Mouse (Mus musculus): Measurements from ENCODE around the gene Arhgef33. TPM values are rescaled to one million over a fixed set of nuclear protein-coding genes. Genes with fewer than 3 reads are reported as not detected.

Gene Arhgef33
- total RNA-seq, 1 experiment, result 0.98 TPM

GRCm38 (mm10) chr17:80325456-80325855, 18.2 kb downstream of the Arhgef33 start:
- in situ Hi-C loops (cut with MboI; ENCODE audit: low sequenced_read_pairs in 2 of 2, unreplicated experiment in 2 of 2), result no loop called here
- no peak for DNase-seq (ENCODE audit: low read depth, low spot score)
- no peak for TF ChIP-seq HCFC1 (IDR thresholded peaks at IDR 0.05; ENCODE audit: borderline replicate concordance, insufficient read depth, low read length)
- TF ChIP-seq MAFK (IDR thresholded peaks at IDR 0.05; ENCODE audit: insufficient read depth, low read depth, low read length), result no peak
- no peak for TF ChIP-seq CHD2 (IDR thresholded peaks at IDR 0.05; ENCODE audit: low read depth, low read length)
- TF ChIP-seq ZNF384 (IDR thresholded peaks at IDR 0.05; ENCODE audit: low read depth, low read length), result no peak
- no peak for TF ChIP-seq ZC3H11A (IDR thresholded peaks at IDR 0.05; ENCODE audit: borderline replicate concordance, low read depth, low read length)

GRCm38 (mm10) chr17:80326431-80326830, 19.2 kb downstream of the Arhgef33 start:
- no peak overlapping the region for H3K4me3 ChIP-seq (ENCODE audit: insufficient read depth in 1 of 2, low read depth in 1 of 2, low read length in 2 of 2, poor library complexity in 1 of 2, severe bottlenecking in 1 of 2)
- no peaks in the 10 kb centered on the region for H3K36me3 ChIP-seq (ENCODE audit: control insufficient read depth, insufficient read depth, low read length, poor library complexity, severe bottlenecking)
- TF ChIP-seq HCFC1 (IDR thresholded peaks at IDR 0.05; ENCODE audit: borderline replicate concordance, insufficient read depth, low read length) (no peak), ZNF384 (IDR thresholded peaks at IDR 0.05; ENCODE audit: low read depth, low read length) (no peak), CHD2 (IDR thresholded peaks at IDR 0.05; ENCODE audit: low read depth, low read length) (no peak), ZC3H11A (IDR thresholded peaks at IDR 0.05; ENCODE audit: borderline replicate concordance, low read depth, low read length) (no peak), MAFK (IDR thresholded peaks at IDR 0.05; ENCODE audit: insufficient read depth, low read depth, low read length) (no peak)
- no peak for DNase-seq (ENCODE audit: low read depth, low spot score)
- no peaks in the 10 kb centered on the region for H3K4me1 ChIP-seq (ENCODE audit: control insufficient read depth in 2 of 2, insufficient read depth in 2 of 2, low read length in 2 of 2, poor library complexity in 1 of 2)
- no peak overlapping the region for H3K9ac ChIP-seq (ENCODE audit: insufficient read depth, low read depth, low read length, poor library complexity, severe bottlenecking)
- H3K9me3 ChIP-seq (ENCODE audit: control insufficient read depth, insufficient read depth, low read depth, low read length), result no peaks in the 10 kb centered on the region
- in situ Hi-C loops (cut with MboI; ENCODE audit: low sequenced_read_pairs in 2 of 2, unreplicated experiment in 2 of 2), result no loop called here
- no peak overlapping the region for H3K27ac ChIP-seq (ENCODE audit: insufficient read depth, low read depth, low read length, poor library complexity, severe bottlenecking)

More at GRCm38 (mm10) chr17:80325456-80325855, 18.2 kb downstream of the Arhgef33 start:
- H3K36me3 ChIP-seq (ENCODE audit: control insufficient read depth, insufficient read depth, low read length, poor library complexity, severe bottlenecking), result no peaks in the 10 kb centered on the region
- H3K9me3 ChIP-seq (ENCODE audit: control insufficient read depth, insufficient read depth, low read depth, low read length), result no peaks in the 10 kb centered on the region
- no peak overlapping the region for H3K27ac ChIP-seq (ENCODE audit: insufficient read depth, low read depth, low read length, poor library complexity, severe bottlenecking)
- H3K4me3 ChIP-seq (ENCODE audit: insufficient read depth in 1 of 2, low read depth in 1 of 2, low read length in 2 of 2, poor library complexity in 1 of 2, severe bottlenecking in 1 of 2), result no peak overlapping the region
- no peak overlapping the region for H3K9ac ChIP-seq (ENCODE audit: insufficient read depth, low read depth, low read length, poor library complexity, severe bottlenecking)
- no peaks in the 10 kb centered on the region for H3K4me1 ChIP-seq (ENCODE audit: control insufficient read depth in 2 of 2, insufficient read depth in 2 of 2, low read length in 2 of 2, poor library complexity in 1 of 2)

GRCm38 (mm10) chr17:80332386-80332785, 25.2 kb downstream of the Arhgef33 start:
- TF ChIP-seq HCFC1 (IDR thresholded peaks at IDR 0.05; ENCODE audit: borderline replicate concordance, insufficient read depth, low read length), result no peak
- H3K4me3 ChIP-seq (ENCODE audit: insufficient read depth in 1 of 2, low read depth in 1 of 2, low read length in 2 of 2, poor library complexity in 1 of 2, severe bottlenecking in 1 of 2), result no peak overlapping the region
- no peak for DNase-seq (ENCODE audit: low read depth, low spot score)
- no peaks in the 10 kb centered on the region for H3K36me3 ChIP-seq (ENCODE audit: control insufficient read depth, insufficient read depth, low read length, poor library complexity, severe bottlenecking)
- in situ Hi-C loops (cut with MboI; ENCODE audit: low sequenced_read_pairs in 2 of 2, unreplicated experiment in 2 of 2), result no loop called here
- H3K9me3 ChIP-seq (ENCODE audit: control insufficient read depth, insufficient read depth, low read depth, low read length), result no peaks in the 10 kb centered on the region
- no peaks in the 10 kb centered on the region for H3K4me1 ChIP-seq (ENCODE audit: control insufficient read depth in 2 of 2, insufficient read depth in 2 of 2, low read length in 2 of 2, poor library complexity in 1 of 2)
- H3K9ac ChIP-seq (ENCODE audit: insufficient read depth, low read depth, low read length, poor library complexity, severe bottlenecking), result no peak overlapping the region
- H3K27ac ChIP-seq (ENCODE audit: insufficient read depth, low read depth, low read length, poor library complexity, severe bottlenecking), result no peak overlapping the region

GRCm38 (mm10) chr17:80345277-80345676, 38.1 kb downstream of the Arhgef33 start:
- in situ Hi-C loops (cut with MboI; ENCODE audit: low sequenced_read_pairs in 2 of 2, unreplicated experiment in 2 of 2), result no loop called here
- Histone ChIP-seq H3K9me3 (ENCODE audit: control insufficient read depth, insufficient read depth, low read depth, low read length) (no peaks in the 10 kb centered on the region), H3K27ac (ENCODE audit: insufficient read depth, low read depth, low read length, poor library complexity, severe bottlenecking) (no peak overlapping the region), H3K36me3 (ENCODE audit: control insufficient read depth, insufficient read depth, low read length, poor library complexity, severe bottlenecking) (no peaks in the 10 kb centered on the region), H3K9ac (ENCODE audit: insufficient read depth, low read depth, low read length, poor library complexity, severe bottlenecking) (no peak overlapping the region), H3K4me1 (ENCODE audit: control insufficient read depth in 2 of 2, insufficient read depth in 2 of 2, low read length in 2 of 2, poor library complexity in 1 of 2) (no peaks in the 10 kb centered on the region), H3K4me3 (ENCODE audit: insufficient read depth in 1 of 2, low read depth in 1 of 2, low read length in 2 of 2, poor library complexity in 1 of 2, severe bottlenecking in 1 of 2) (no peak overlapping the region)
- TF ChIP-seq CHD2 (IDR thresholded peaks at IDR 0.05; ENCODE audit: low read depth, low read length), result no peak
- TF ChIP-seq MAFK (IDR thresholded peaks at IDR 0.05; ENCODE audit: insufficient read depth, low read depth, low read length), result no peak
- TF ChIP-seq ZNF384 (IDR thresholded peaks at IDR 0.05; ENCODE audit: low read depth, low read length), result no peak
- TF ChIP-seq HCFC1 (IDR thresholded peaks at IDR 0.05; ENCODE audit: borderline replicate concordance, insufficient read depth, low read length), result no peak
- no peak for TF ChIP-seq ZC3H11A (IDR thresholded peaks at IDR 0.05; ENCODE audit: borderline replicate concordance, low read depth, low read length)
- DNase-seq (ENCODE audit: low read depth, low spot score), result peak; percentile 19

- no peak for TF ChIP-seq ZNF384 (IDR thresholded peaks at IDR 0.05; ENCODE audit: low read depth, low read length)
- TF ChIP-seq CHD2 (IDR thresholded peaks at IDR 0.05; ENCODE audit: low read depth, low read length), result no peak
- no peak for TF ChIP-seq ZC3H11A (IDR thresholded peaks at IDR 0.05; ENCODE audit: borderline replicate concordance, low read depth, low read length)
- no peak for TF ChIP-seq MAFK (IDR thresholded peaks at IDR 0.05; ENCODE audit: insufficient read depth, low read depth, low read length)
- no peak for TF ChIP-seq HCFC1 (IDR thresholded peaks at IDR 0.05; ENCODE audit: borderline replicate concordance, insufficient read depth, low read length)
- DNase-seq (ENCODE audit: low read depth, low spot score), result no peak
- Histone ChIP-seq H3K4me3 (ENCODE audit: insufficient read depth in 1 of 2, low read depth in 1 of 2, low read length in 2 of 2, poor library complexity in 1 of 2, severe bottlenecking in 1 of 2) (no peak overlapping the region), H3K4me1 (ENCODE audit: control insufficient read depth in 2 of 2, insufficient read depth in 2 of 2, low read length in 2 of 2, poor library complexity in 1 of 2) (no peaks in the 10 kb centered on the region), H3K27ac (ENCODE audit: insufficient read depth, low read depth, low read length, poor library complexity, severe bottlenecking) (no peak overlapping the region), H3K36me3 (ENCODE audit: control insufficient read depth, insufficient read depth, low read length, poor library complexity, severe bottlenecking) (no peaks in the 10 kb centered on the region), H3K9ac (ENCODE audit: insufficient read depth, low read depth, low read length, poor library complexity, severe bottlenecking) (no peak overlapping the region), H3K9me3 (ENCODE audit: control insufficient read depth, insufficient read depth, low read depth, low read length) (no peaks in the 10 kb centered on the region)
- in situ Hi-C loops (cut with MboI; ENCODE audit: low sequenced_read_pairs in 2 of 2, unreplicated experiment in 2 of 2), result no loop called here
Measured at GRCm38 (mm10) chr17:80346591-80347125, 39.5 kb downstream of the Arhgef33 start.

Data from ES-E14 (cell line).